Mouse (Mus musculus): ENCODE results near the gene Rhov.

The Rhov gene

GRCm38 (mm10) chr2:119270643-119271331 lies at the start of gene Rhov:
Rhov (minus strand) TSS chr2:119271272.
- DNase-seq (ENCODE audit: low spot score), result peak; percentile 59

GRCm38 (mm10) chr2:119320571-119320970 lies 49.5 kb upstream of the Rhov start:
- DNase-seq (ENCODE audit: low spot score), result no peak

- DNase-seq (ENCODE audit: low spot score), result no peak
These were observed 47.1 kb upstream of the Rhov start for GRCm38 (mm10) chr2:119318043-119318710.

GRCm38 (mm10) chr2:119314742-119315310 lies 43.8 kb upstream of the Rhov start:
- DNase-seq (ENCODE audit: low spot score), result no peak

DNA sequence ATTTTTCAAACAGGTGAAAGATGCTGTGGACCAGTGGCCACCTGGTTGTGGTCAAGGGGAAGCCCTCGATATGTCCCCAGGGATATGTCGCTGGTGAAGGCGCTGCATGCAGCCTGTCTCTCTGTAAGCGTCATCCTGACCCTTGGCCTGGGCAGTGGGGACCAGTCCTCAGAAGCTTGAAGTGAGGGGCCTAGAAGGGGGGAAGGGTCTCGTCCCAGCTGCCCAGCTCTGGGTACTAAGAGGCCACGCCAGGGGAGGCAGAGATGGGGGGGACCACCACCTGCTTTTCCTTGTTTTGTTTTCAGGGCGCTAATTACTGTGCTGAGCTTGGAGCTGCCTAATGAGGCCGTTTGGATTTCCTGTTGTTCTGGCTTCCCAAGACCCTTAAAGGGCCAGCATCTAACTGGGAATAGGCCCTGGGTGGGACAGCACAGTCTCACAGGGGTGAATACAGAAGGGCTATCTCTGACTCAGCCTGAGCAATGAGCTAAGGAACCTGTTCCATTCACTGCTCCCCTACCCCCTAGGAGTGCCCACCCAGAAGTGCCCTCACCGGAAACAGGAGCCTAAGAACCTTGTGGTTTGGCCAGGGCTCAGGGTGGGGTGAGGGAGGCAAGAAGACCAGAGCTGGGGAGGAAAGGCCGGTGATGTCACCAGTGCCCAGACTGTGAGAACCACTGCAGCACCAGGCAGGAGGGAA lies 42.9 kb upstream of the Rhov start:
- DNase-seq (ENCODE audit: low spot score), result no peak

- DNase-seq (ENCODE audit: low spot score), result no peak
These were observed 41.4 kb upstream of the Rhov start for GRCm38 (mm10) chr2:119312380-119312958.

DNA sequence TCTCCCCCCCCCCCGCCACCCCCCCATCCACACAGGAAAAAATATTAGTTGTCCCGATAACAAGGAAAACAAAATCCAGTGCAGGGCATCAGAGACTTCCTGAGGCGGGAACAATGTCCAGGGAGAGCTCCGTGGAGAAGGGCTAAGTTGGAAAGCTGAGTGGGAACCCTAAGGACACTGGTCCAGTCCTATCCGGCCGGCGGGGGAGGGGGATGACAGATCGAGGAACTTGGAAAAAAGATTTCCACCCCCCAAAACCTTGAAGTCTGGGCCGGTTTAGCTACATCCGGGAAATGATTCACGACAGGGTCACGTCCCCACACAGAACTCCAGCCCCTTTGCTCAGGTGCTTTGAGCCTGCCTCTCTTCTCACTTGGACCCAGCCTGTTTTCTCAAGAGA lies 40.5 kb upstream of the Rhov start:
- no peak for DNase-seq (ENCODE audit: low spot score)

DNA sequence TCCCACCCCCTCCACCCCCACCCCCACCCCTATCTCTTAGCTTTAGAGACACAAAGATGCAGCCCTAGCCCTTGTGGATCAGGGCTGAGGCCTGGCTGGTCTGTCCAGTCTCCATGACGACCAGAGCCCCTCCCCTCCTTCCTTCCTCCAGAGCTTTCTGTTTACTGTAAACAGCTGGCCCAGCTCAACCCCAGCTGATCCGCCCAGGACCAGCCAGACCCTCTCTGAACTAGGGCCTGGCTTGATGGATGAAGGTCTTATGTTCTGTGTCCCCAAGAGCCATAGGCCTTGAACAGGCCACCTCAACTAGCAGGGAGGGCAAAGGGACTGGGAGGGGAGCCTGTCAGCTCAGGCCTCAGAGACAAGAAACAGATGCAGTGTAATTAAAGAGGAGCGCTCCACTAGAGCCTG lies 33.7 kb upstream of the Rhov start:
- no peak for DNase-seq (ENCODE audit: low spot score)

GRCm38 (mm10) chr2:119304391-119304790 lies 33.3 kb upstream of the Rhov start:
- DNase-seq (ENCODE audit: low spot score), result no peak

- DNase-seq (ENCODE audit: low spot score), result peak; percentile 33
These were observed 31.8 kb upstream of the Rhov start for GRCm38 (mm10) chr2:119302876-119303275.

DNA sequence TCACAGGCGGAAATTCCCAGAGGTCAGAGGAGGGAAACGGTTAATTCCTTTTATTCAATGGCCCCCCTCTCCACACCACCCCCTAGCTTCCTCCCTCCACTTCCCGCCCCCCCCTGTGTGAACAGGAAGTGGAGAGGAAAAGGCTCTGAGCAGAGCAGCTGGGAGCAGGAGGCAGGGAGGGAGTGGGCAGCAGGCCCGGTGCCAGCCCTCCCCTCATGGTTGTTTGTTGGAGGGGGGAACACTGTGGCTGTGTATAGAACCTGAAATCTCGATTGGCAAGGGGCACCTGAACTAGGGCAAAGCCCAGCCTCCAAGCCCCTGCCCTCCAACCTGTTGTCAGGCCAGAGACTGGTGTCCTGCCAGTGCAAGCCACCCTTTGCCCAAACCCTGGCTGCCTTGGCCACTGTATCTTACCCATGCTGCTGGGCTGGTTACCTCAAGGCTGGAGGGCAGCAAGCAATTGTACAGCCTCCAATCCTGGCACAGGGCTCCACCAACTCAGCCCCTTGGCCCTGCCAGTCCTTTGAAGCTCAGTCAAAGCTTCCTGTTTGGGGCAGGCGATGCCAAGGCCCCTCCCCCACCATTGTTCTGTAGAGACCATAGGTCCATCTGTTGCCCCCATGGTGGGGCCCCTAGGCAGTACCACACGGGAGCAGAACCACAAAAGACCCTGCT lies 29.9 kb upstream of the Rhov start:
- peak; percentile 25 for DNase-seq (ENCODE audit: low spot score)

GRCm38 (mm10) chr2:119299981-119300818 lies 29.1 kb upstream of the Rhov start:
- peak; percentile 77 for DNase-seq (ENCODE audit: low spot score)

- no peak for DNase-seq (ENCODE audit: low spot score)
These were observed 27.8 kb upstream of the Rhov start for GRCm38 (mm10) chr2:119298839-119299238.

DNA sequence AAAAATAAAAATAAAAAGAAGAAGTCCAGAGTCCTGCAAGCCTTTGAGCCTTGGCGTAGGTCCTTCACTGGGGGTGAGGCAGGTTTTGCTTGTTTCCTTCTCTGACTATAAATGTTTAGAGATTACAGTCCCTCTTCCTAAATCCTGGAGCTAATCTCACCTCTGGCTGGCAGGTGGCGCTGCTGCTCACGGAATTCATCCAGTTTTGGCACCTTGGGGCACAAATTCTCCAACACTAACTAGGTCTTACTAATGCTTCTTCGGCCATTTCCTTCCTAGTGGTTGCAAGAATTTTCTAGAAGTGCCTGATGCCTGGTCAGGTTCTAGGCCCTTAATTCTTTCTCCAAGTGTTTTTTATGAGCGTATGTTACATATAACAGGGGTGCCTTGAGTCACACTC lies 27.3 kb upstream of the Rhov start:
- DNase-seq (ENCODE audit: low spot score), result peak; percentile 64

- no peak for DNase-seq (ENCODE audit: low spot score)
These were observed 26.4 kb upstream of the Rhov start for GRCm38 (mm10) chr2:119297506-119297905.

- DNase-seq (ENCODE audit: low spot score), result no peak
These were observed 25.7 kb upstream of the Rhov start for GRCm38 (mm10) chr2:119296756-119297155.

GRCm38 (mm10) chr2:119294411-119294810 lies 23.3 kb upstream of the Rhov start:
- DNase-seq (ENCODE audit: low spot score), result no peak

GRCm38 (mm10) chr2:119293776-119294390 lies 22.8 kb upstream of the Rhov start:
- no peak for DNase-seq (ENCODE audit: low spot score)

- no peak for DNase-seq (ENCODE audit: low spot score)
These were observed 22.2 kb upstream of the Rhov start for GRCm38 (mm10) chr2:119293311-119293710.

GRCm38 (mm10) chr2:119292852-119293251 lies 21.8 kb upstream of the Rhov start:
- no peak for DNase-seq (ENCODE audit: low spot score)

Data from ovary, postnatal 36 days (tissue).